Mouse (Mus musculus) liver, embryonic 15.5 days (tissue): ENCODE data around the gene C130050O18Rik. TPM values are rescaled to one million over a fixed set of nuclear protein-coding genes. Genes with fewer than 3 reads are reported as not detected.

ENCODE experiments used
- ATAC-seq: fragments of 200-750 bp; cut with Nextera tagmentation; 2 replicates; pipeline ENCODE4 v1.8.0; 2017; ENCODE audit warnings: moderate number of reproducible peaks, mild to moderate bottlenecking, moderate library complexity; ENCODE audit not compliant: insufficient read depth
- H3K27ac ChIP-seq: fragments of 300-500 bp; sonication (generic); replicated peaks from 2 replicates; pipeline ENCODE4 v1.5.1; 2015; ENCODE audit warnings: mild to moderate bottlenecking, inconsistent platforms
- H3K27me3 ChIP-seq: fragments of 300-500 bp; sonication (generic); 2 replicates; pipeline ENCODE4 v1.6.1; 2015; ENCODE audit warnings: mild to moderate bottlenecking, inconsistent platforms
- H3K36me3 ChIP-seq: fragments of 300-500 bp; sonication (generic); replicated peaks from 2 replicates; pipeline ENCODE4 v1.6.1; 2015; ENCODE audit warnings: moderate library complexity, mild to moderate bottlenecking, inconsistent platforms
- H3K4me1 ChIP-seq: fragments of 300-500 bp; sonication (generic); replicated peaks from 2 replicates; pipeline ENCODE4 v1.6.1; 2015; ENCODE audit warnings: inconsistent platforms
- H3K4me2 ChIP-seq: fragments of 300-500 bp; sonication (generic); 2 replicates; pipeline ENCODE4 v1.6.1; 2015; ENCODE audit warnings: moderate library complexity, mild to moderate bottlenecking, inconsistent platforms
- H3K4me3 ChIP-seq: fragments of 300-500 bp; sonication (generic); replicated peaks from 2 replicates; pipeline ENCODE4 v1.5.1; 2015; ENCODE audit warnings: mild to moderate bottlenecking, inconsistent platforms
- H3K9ac ChIP-seq: fragments of 300-500 bp; sonication (generic); 2 replicates; pipeline ENCODE4 v1.6.1; 2015; ENCODE audit warnings: moderate library complexity, mild to moderate bottlenecking, inconsistent platforms
- H3K9me3 ChIP-seq: fragments of 300-500 bp; sonication (generic); replicated peaks from 2 replicates; pipeline ENCODE4 v1.6.1; 2016; ENCODE audit warnings: inconsistent platforms
- WGBS: fragments of 180-500 bp; shearing (Covaris S2); methylation state at CpG from one replicate; pipeline ENCODE4 v1.1.7; 2015; ENCODE audit warnings: mixed read lengths; ENCODE audit not compliant: insufficient replicate concordance; 5-methylcytosine and 5-hydroxymethylcytosine counted together
- polyA plus RNA-seq: library from polyadenylated mRNA; unstranded; fragments of >200 nt; fragmentation: Nextera tagmentation; extraction: Ambion mirVana; gene quantifications from 2 replicates; pipeline ENCODE4 v1.2.1, GENCODE M21; 2015

Gene C130050O18Rik
- polyA plus RNA-seq, 1 experiment from 2014 or later: 1.9 TPM

DNA sequence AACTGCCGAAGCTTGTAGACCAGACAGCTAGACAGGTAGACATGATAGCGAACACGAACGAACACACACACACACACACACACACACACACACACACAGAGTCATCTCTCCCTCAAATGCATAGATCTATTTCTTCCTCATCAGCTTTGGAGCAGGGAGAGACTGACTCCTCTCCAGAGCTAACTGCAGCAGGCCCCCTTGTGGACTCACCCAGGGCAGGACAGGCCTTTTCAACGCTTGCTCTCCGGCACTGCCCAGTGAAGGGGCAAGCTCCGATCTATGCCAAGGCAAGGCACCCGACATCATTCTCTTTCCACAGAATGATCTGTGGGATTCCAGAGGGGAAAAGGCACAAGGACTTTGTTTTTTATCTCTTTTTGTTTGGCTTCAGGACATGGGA lies 40.2 kb downstream of the C130050O18Rik start:
- Histone ChIP-seq H3K4me3 (no peak overlapping the region), H3K27ac (no peak overlapping the region), H3K27me3 (no peaks in the 10 kb centered on the region), H3K4me1 (peaks cover 9% of the 10 kb centered on the region), H3K4me2 (no peak overlapping the region), H3K36me3 (no peaks in the 10 kb centered on the region), H3K9ac (no peak overlapping the region), H3K9me3 (no peaks in the 10 kb centered on the region)
- WGBS: 72% methylated on average over 8 of the region's 8 CpGs
- ATAC-seq: no peak

DNA sequence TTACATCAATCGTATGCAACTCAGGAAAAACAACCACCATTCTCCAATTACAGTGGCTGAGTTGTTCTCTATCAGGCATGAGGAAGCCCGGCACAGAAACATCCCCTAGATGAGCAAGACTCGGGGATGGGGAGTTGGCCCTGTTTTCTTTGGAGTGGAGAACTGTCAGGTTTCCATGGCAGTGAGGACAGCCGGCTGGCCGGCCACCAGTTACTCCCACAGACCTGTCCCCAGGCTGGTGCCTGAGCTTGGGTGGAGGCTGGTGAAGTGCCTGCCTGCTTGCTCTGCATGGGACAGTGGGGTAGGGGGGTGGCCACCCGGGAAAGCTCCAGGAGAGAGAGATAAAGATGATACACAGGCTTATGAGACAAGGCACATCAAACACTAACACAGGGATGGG lies 42.9 kb downstream of the C130050O18Rik start:
- Histone ChIP-seq H3K4me2 (no peak overlapping the region), H3K4me1 (peaks cover 13% of the 10 kb centered on the region), H3K4me3 (no peak overlapping the region), H3K9me3 (no peaks in the 10 kb centered on the region), H3K27ac (no peak overlapping the region), H3K36me3 (no peaks in the 10 kb centered on the region), H3K27me3 (no peaks in the 10 kb centered on the region), H3K9ac (no peak overlapping the region)
- ATAC-seq: no peak
- WGBS: 65% methylated on average over 6 of the region's 6 CpGs

DNA sequence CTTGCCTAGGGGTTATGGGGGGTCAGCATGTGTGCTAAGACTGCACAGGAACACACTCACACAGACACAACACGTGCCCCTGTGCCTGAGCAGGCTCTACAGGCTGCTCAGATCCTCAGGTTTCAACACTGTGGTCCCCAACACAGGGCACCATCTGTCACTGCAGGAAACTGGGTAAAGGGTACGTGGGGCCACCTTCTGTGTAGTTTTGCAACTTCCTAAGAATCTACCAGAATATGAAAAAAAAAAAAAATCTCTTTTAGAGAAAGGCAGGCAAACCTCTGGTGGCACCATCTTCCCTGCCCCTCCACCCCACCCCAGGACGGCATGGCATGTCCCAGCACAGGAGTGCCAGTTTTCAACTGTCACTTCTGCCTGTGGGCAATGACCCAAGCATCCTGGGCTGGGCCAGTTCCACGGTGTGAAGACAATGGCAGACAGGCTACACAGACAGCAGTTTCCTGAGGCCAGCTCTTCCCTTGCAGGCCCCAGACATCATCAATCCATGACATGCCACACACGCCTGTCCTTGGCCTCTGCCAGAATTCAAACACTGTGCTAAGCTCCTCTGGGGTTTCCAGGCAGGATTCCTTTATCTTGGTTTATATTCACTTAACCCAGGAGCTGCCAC lies 44.2 kb downstream of the C130050O18Rik start:
- no peak overlapping the region for H3K4me3 ChIP-seq
- H3K9me3 ChIP-seq: no peaks in the 10 kb centered on the region
- 0 out of 2 replicates have a peak, but pooled peaks cover 4% of the 10 kb centered on the region for H3K36me3 ChIP-seq
- peaks cover 14% of the 10 kb centered on the region for H3K4me1 ChIP-seq
- H3K4me2 ChIP-seq: no peak overlapping the region
- no peak overlapping the region for H3K9ac ChIP-seq
- no peaks in the 10 kb centered on the region for H3K27me3 ChIP-seq
- peak; percentile 28; the same call in 1 of the 2 replicates for ATAC-seq
- 26% methylated on average over 5 of the region's 5 CpGs for WGBS
- peak overlapping the region; percentile 48; the same call in 1 of the 2 replicates for H3K27ac ChIP-seq

DNA sequence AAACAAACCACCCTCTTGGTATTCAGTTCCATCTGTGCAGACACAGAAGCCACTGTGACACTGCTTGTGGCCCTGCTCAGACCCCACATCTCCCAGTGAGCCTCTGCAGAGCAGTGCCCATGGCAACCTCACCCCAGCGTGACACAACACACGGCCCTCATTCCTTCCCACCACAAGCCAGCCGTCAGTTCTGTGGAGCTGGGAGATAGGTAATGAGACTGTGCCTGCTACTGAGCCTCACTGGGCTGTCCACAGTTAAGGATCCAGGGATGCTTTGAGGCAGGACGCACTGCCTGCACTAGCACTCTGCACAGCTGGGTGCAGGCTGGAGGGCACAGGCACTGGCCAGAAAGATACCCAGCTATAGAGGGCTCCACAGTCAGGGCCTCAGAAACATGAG lies 44.8 kb downstream of the C130050O18Rik start:
- H3K27ac ChIP-seq: 0 out of 2 replicates have a peak overlapping the region, but pooled peaks have one; percentile 48
- WGBS: 38% methylated on average over 4 of the region's 4 CpGs

DNA sequence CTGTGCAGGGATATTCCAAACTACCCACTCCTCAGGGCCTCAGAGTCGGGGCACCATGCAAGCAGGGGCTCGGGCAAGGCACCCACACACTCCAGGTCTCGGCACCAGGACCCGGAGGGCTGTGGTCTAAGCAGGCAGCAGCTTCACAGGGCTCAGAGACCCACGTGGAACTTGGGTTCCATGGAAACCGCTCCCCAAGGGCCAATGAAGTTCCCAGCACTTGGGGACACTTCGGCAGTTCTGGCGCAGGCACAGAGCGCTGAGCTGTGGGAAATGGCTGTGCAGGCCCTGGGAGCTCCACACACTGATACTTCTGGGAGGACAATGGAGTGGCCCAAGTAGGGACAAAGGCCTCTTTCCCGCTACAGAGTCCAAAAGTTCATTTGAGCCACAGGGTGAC lies 48.0 kb downstream of the C130050O18Rik start:
- H3K4me2 ChIP-seq: no peak overlapping the region
- no peak overlapping the region for H3K4me3 ChIP-seq
- no peak for ATAC-seq
- H3K27me3 ChIP-seq: no peaks in the 10 kb centered on the region
- 0 out of 2 replicates have a peak, but pooled peaks cover 10% of the 10 kb centered on the region for H3K36me3 ChIP-seq
- H3K9me3 ChIP-seq: no peaks in the 10 kb centered on the region
- H3K27ac ChIP-seq: no peak overlapping the region
- peaks cover 20% of the 10 kb centered on the region for H3K4me1 ChIP-seq
- H3K9ac ChIP-seq: no peak overlapping the region
- 70% methylated on average over 10 of the region's 10 CpGs for WGBS

More for the DNA sequence above, 44.8 kb downstream of the C130050O18Rik start:
- no peaks in the 10 kb centered on the region for H3K9me3 ChIP-seq
- no peak overlapping the region for H3K4me3 ChIP-seq
- H3K36me3 ChIP-seq: 0 out of 2 replicates have a peak, but pooled peaks cover 7% of the 10 kb centered on the region
- no peak overlapping the region for H3K4me2 ChIP-seq
- H3K9ac ChIP-seq: no peak overlapping the region
- H3K27me3 ChIP-seq: no peaks in the 10 kb centered on the region
- peaks cover 14% of the 10 kb centered on the region for H3K4me1 ChIP-seq
- ATAC-seq: no peak

DNA sequence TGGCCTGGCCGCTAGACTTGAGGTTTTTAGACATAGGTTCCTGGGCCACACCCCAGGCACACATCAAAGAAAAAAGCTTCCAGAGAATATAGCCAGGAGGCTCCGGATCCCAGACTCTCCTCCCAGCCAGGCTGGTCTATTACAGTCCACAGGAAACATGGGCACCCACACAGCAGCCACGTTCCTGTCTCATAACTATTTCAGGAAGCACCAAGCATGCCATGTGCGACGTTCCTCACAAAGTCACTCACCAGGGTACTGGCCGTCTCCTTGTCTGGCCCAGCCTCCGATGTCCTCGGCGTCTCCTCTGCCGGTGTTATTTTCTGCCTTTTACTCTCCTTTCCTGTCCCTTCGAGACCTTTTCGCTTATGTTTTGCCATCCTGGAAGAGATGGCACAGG lies 50.1 kb downstream of the C130050O18Rik start:
- Histone ChIP-seq H3K4me2 (no peak overlapping the region), H3K9me3 (no peaks in the 10 kb centered on the region), H3K27me3 (no peaks in the 10 kb centered on the region), H3K4me3 (no peak overlapping the region), H3K27ac (no peak overlapping the region), H3K36me3 (0 out of 2 replicates have a peak, but pooled peaks cover 10% of the 10 kb centered on the region), H3K4me1 (peaks cover 24% of the 10 kb centered on the region), H3K9ac (no peak overlapping the region)
- WGBS: 81% methylated on average over 12 of the region's 12 CpGs
- ATAC-seq: no peak

DNA sequence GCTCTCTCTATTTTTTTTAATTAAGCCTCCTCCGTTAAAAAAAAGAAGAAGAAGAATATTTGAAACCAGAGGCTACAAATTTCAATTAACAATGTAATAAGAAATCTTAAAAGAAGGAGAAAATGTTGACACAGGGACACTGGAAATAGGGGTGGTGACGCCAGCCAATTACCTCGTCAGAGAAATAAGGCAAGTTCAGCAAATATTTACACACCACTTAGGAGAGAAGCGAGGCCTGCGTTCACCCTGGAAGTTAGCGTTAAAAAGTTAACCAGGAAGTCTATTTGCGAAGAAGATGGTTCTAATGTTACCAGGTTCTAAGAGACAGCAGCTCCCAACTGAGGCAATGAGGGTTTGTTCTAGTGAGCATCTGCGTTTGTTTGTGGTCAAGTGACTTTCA lies 52.2 kb downstream of the C130050O18Rik start:
- H3K27ac ChIP-seq: no peak overlapping the region

DNA sequence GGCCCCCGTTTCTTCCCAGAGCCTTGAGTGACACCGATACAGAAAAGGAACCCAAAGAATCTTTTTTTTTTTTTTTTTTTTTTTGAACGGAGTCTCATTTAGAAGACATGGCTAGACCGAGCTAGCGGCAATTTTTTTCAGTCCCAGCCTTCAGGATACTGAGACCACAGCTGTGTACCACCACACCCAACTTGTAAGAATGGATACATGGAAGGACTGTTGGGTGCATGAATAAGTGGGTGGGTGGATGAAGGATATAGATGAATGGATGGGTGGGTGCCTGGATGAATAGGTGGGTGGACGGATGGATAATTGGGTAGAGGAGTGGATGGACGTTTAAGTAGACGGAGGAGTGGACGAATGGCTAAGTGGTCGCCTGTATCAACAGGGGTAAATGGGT lies 54.9 kb downstream of the C130050O18Rik start:
- H3K27me3 ChIP-seq: no peaks in the 10 kb centered on the region
- 0 out of 2 replicates have a peak, but pooled peaks have one; percentile 12 for ATAC-seq
- no peak overlapping the region for H3K27ac ChIP-seq
- H3K36me3 ChIP-seq: 0 out of 2 replicates have a peak, but pooled peaks cover 3% of the 10 kb centered on the region
- no peaks in the 10 kb centered on the region for H3K9me3 ChIP-seq
- H3K4me3 ChIP-seq: peak overlapping the region; percentile 61
- WGBS: 3% methylated on average over 10 of the region's 10 CpGs
- peak overlapping the region; percentile 33; the same call in 1 of the 2 replicates for H3K9ac ChIP-seq
- peaks cover 28% of the 10 kb centered on the region for H3K4me1 ChIP-seq
- H3K4me2 ChIP-seq: peak overlapping the region; percentile 77

More for the DNA sequence above, 52.2 kb downstream of the C130050O18Rik start:
- H3K9me3 ChIP-seq: no peaks in the 10 kb centered on the region
- no peaks in the 10 kb centered on the region for H3K27me3 ChIP-seq
- H3K4me2 ChIP-seq: no peak overlapping the region
- no peak overlapping the region for H3K4me3 ChIP-seq
- peaks cover 32% of the 10 kb centered on the region for H3K4me1 ChIP-seq
- WGBS: 69% methylated on average over 8 of the region's 8 CpGs
- ATAC-seq: no peak
- H3K9ac ChIP-seq: no peak overlapping the region
- 0 out of 2 replicates have a peak, but pooled peaks cover 10% of the 10 kb centered on the region for H3K36me3 ChIP-seq

DNA sequence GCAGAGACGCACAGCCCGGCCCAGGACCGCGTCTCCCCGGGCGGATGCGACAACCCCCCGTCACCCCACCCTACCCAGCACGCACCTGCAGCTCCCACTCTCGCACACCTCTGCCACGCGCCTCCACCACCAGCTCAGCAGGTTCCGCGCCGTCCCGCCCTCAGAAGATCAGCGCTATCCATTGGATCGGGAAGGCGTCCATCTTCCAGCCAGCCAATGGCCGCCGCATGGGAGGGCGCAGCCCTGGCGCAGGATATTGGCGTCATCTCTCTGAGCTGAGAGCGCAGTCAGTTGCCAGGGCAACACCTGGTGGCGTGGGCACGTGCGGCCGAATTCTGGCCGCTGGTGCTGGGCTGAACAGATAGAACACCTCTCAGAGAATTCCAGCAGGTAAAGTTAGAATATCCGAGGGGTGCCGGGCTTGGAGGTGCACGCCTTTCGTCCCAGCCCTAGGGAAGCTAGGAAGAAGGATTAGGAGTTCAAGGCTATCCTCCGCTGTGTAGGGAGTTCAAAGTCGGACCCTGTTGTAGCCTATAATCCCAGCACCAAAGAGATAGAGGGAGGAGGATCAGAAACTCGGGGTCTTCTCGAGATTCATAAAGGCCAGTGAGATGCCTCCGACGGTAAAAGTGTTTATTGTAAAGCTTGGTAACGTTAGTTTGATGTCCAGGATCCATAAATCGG lies 55.4 kb downstream of the C130050O18Rik start, which contains the start of gene 3110082I17Rik:
3110082I17Rik (minus strand) TSS at position 144 of the 684 bp plus-strand sequence.
- Histone ChIP-seq H3K9me3 (no peaks in the 10 kb centered on the region), H3K27me3 (no peaks in the 10 kb centered on the region), H3K36me3 (no peaks in the 10 kb centered on the region), H3K9ac (peak within 1 kb of the TSS; percentile 33; the same call in 1 of the 2 replicates), H3K4me2 (peak within 1 kb of the TSS; percentile 77), H3K4me3 (peak within 1 kb of the TSS; percentile 61), H3K4me1 (peaks cover 28% of the 10 kb centered on the region), H3K27ac (no peak within 1 kb of the TSS)
- WGBS: 4% methylated on average over 42 of the region's 42 CpGs
- peak; percentile 90 for ATAC-seq

DNA sequence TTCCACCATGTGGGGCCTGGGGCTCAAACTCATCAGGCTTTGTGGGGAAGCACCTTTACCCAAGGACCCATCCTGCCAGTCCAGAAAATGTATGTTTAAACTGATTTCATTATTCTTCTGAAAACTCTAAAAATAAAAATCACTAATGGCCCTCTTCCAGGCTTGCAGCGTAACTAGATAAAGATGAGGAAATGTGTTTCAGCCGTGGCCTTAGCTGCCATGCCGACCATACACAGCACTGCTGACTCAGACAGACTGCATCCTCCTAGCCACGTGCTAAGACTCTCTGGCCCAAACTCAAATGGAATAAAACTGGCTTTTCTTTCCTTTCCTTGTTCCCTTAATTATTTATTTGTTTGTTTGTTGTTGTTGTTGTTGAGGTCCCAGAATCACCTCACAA lies 59.8 kb downstream of the C130050O18Rik start:
- H3K27me3 ChIP-seq: no peaks in the 10 kb centered on the region
- 35% methylated on average over 4 of the region's 4 CpGs for WGBS
- no peak overlapping the region for H3K4me2 ChIP-seq
- no peak for ATAC-seq
- H3K9me3 ChIP-seq: no peaks in the 10 kb centered on the region
- H3K4me3 ChIP-seq: no peak overlapping the region
- no peaks in the 10 kb centered on the region for H3K36me3 ChIP-seq
- H3K9ac ChIP-seq: no peak overlapping the region
- H3K4me1 ChIP-seq: peaks cover 11% of the 10 kb centered on the region
- H3K27ac ChIP-seq: no peak overlapping the region
